Mouse (Mus musculus) layer of hippocampus, postnatal 10 days (tissue): ENCODE data around the gene Evc2. TPM values are rescaled to one million over a fixed set of nuclear protein-coding genes. Genes with fewer than 3 reads are reported as not detected.

Source experiments
- DNase-seq, 2 experiments: peaks; one replicate each; pipeline ENCODE4 v3.0.0; 2021; ENCODE audit warnings: low spot score in 2 of 2
- long read RNA-seq: library from polyadenylated mRNA; stranded (forward); transcript quantifications from one replicate; pipeline ENCODE4 v2.0.0, GENCODE M21; 2023
- total RNA-seq, 2 experiments: library from RNA; stranded (reverse); gene quantifications; 2 replicates each; pipeline ENCODE4 v1.2.3; 2021

The Evc2 gene
- 1 to 10 TPM; 7.4 to 7.8 TPM for total RNA-seq
- long read RNA-seq, full-length matches to known transcripts = 2 of 6 reads
- long read RNA-seq, partial matches to known transcripts = 1 of 6 reads
- long read RNA-seq, other reads (novel, unspliced or antisense) = 3 of 6 reads

- DNase-seq = peak; percentile 61 to 72
These were observed at the start of gene Evc2 for GRCm38 (mm10) chr5:37338288-37338687. Gene Evc2, plus strand, starts transcription at chr5:37338499.

DNA sequence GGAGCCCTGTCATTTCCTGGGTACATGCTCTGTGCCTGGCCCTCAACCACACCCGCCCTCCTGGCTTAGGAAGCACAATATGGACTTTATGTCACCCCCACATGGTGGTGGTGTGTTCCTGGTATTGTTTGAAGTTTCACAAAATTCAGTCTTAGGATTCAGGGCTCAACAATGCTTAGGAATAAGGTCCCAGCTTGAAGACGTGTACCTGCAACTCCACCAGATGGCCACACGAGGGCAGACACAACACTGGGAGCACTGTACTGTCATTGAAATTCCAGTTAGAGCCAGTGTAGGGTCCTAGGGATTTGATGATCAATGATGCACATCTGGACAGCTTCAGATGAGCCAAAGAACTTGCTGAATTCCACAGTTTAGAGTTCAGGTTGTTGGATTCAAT is 49.1 kb upstream of the Evc2 start:
- peak; percentile 67 to 70 for DNase-seq

DNA sequence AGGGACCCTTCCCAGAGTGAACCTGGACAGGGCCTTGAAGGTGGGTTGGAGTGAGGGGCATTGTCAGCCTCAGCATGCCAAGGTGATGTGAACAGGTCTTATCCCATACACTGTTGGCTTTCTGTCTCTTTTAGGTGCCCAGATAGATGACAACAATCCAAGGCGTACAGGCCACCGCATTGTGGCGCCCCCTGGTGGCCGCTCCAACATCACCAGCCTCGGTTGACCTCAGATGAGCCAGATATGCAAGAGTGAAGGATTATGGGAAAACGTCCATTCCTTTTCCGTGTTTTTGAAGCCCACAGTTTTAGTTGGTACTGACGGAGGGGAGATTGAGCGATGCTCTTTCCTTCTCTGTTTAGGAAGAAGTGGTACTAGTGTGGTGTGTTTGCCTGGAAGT is 47.3 kb upstream of the Evc2 start:
- peak; percentile 29 to 50 for DNase-seq

GRCm38 (mm10) chr5:37296717-37297116 is 41.6 kb upstream of the Evc2 start:
- peak; percentile 22 to 37 for DNase-seq

GRCm38 (mm10) chr5:37298370-37298769 is 39.9 kb upstream of the Evc2 start:
- DNase-seq = peak; percentile 41 to 58

DNA sequence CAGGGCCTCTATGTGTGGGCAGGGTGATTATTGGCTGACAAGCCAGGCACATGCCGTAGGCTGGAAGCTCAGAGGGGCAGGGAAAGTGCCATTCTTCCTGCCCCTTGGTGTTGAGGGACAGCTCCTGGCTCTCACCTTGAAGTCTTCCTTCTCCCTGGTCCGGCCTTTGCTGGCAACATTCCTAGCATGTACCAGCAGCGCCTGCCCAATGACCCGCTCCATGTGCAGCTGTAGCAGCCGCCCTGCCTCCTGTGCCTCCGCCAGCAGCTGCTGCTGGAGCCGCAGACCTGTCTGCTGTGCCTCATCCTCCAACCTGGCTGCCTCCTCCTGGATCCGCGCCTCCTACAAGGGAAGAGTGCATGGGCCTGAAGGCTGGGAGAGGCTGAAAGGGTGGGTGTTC is 28.3 kb upstream of the Evc2 start:
- DNase-seq = no peak

DNA sequence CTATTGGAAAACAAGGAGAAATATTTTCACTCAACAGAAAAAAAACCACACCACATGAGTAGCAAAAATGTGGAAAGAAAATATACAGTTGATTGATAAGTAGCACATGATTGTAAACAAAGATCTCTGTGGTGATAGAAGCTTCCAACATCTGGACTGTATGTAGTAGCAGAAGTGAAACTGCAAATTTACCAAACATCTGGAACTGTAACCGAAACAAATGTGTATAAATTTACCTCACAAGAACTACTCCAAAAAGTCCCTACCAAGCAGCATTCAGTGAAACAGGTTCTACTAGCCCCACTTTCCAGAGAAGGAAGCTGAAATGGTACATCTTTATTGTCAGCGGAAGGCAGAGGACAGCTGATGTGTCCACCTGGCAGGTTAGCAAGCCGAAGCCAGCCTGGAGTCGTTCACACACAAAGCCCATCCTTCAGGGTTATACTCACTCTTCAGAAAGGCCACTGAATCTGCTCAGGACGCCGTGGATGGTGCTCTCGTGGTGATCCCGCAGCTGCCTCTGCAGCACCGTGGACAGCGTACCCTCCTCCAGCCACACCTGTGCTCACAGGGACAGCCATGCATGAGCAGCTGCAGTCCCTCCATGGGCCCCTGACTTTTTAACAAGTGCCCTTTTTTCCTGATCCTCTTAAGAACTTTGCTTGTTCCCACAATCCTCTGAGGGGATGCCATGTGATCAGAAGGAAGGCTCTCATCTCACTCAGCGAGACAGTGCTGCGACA is 25.1 kb upstream of the Evc2 start:
- DNase-seq = no peak

GRCm38 (mm10) chr5:37318715-37319114 is 19.6 kb upstream of the Evc2 start:
- DNase-seq = no peak

DNA sequence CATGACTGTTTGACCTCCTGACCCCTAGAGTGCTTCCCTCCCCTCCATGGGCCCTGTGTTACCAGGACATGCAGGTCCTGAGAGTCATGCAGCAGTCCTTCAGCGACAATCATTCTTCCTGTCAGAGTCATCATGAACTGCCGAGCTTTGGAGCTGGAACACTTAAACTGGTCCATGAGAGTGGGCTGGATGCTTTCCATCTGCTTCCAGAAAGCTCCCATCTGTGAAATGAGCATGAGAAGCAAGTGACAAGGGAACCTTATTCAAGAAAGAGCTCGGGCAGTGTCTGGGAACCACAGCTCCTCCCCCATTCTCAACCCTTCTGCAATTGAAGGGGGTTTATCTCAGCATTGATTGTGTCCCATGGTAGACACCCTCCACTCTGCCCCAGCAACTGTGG is 18.1 kb upstream of the Evc2 start:
- no peak for DNase-seq

DNA sequence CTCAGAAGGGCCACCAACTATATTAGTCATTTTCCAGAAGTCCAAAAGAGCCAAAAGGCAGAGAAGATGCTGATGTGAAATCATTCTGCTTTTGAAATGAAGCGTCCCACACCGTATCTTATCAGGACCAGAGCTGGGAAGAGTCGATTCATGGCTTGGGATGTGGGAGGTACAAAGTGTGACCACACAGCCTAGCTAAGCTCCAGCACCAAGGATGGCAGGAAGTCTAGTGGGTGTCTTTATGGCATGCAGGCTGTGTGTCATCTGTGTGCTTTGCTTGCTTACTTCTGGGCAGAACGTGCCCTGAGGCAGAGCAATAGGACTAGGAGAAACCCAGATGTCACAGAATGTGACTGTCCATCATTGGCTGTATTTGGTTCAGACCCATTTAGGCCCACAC is 17.5 kb upstream of the Evc2 start:
- DNase-seq = no peak

DNA sequence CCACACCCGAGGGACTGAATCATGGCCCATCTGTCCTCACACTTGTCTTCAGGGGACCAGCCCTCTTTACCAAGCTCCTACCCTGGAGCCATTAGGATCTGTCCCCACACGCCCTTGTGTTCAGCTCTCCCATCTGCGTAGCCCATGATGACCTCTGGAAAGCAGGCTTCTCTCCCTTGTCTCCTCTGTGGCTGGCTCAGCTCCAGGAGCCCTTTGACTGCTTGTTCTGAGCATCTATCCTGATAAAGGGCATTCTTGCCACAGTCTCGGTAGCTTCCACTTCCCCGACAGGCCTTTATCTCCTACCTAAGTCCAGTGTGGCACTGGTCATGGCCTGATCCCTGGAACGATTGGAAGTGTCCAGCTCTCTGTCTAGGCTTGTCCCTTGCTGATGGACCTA is 11.6 kb upstream of the Evc2 start:
- no peak for DNase-seq

GRCm38 (mm10) chr5:37330449-37331132 is 7.7 kb upstream of the Evc2 start:
- no peak for DNase-seq

DNA sequence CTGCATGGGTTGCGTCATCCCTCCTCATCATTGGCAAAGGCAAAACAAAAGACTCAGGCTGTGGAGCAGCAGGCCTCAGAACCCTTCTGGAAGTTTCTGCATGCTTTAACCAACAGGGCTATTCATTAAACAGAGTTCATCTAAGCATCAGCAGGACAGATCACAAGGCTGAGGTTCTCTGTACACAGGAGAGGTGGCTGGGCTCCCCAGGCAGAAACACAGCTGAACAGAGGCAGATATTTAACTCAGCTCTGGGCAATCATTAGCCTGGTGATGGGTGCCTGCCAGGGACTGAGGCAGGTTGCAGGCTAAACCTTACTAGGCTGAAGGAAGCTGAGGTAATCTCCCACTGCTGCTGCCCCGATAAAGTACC is 7.2 kb upstream of the Evc2 start:
- DNase-seq = no peak

DNA sequence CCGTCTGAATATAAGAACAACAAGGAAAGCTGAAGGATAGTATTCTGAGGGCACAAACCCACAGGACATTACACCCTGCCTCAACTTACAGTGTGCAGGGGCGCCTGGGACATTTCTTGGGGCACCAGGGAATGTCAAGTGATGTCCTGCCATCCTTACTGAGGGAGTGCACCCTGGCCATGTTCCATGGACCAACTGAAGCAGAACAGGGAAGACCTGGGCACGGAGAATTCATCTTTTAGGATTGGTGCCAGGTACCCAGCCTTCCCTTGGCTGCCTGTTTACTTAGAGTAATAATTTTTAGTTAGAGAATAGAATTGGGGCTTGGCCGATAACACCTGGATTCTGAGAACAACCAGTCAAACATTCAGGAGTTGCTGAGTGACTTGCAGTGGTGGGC is 6.2 kb upstream of the Evc2 start:
- no peak for DNase-seq

- DNase-seq = no peak
These were observed 3.2 kb upstream of the Evc2 start for GRCm38 (mm10) chr5:37335061-37335460.

DNA sequence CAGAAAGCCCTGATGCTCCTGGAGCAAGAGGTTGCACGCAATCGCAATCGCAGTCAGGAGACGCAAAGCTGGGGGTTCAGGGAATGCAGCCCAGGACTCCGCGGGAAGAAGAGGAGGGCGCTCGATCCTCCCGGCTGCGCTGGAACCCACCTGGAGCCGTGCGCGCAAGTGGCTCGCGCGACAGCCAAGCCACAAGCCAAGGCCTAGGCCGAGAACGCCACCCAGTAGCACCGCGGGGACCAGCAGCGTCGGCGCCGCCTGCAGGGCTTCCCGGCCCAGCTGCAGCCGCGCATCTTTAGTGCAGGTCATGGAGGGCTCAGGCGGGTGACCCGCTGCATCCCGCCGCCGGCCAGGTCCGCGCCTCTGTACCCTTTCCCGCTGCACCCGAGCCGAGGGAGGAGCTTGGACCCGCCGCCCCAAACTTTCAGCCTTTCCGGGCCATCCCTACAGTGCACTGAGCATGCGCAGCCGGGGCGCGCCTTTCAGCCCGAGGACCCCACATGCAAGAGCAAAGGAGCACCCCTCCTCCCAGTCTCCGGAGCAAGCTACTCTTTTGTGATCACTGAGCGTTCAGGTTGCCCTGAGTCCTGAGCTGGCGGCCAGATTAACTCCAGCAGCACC is 1.7 kb upstream of the Evc2 start, which contains the start of gene Evc:
Gene Evc (minus strand): TSS at position 410 of the 621 bp plus-strand sequence.
- DNase-seq = peak; percentile 57 to 71

DNA sequence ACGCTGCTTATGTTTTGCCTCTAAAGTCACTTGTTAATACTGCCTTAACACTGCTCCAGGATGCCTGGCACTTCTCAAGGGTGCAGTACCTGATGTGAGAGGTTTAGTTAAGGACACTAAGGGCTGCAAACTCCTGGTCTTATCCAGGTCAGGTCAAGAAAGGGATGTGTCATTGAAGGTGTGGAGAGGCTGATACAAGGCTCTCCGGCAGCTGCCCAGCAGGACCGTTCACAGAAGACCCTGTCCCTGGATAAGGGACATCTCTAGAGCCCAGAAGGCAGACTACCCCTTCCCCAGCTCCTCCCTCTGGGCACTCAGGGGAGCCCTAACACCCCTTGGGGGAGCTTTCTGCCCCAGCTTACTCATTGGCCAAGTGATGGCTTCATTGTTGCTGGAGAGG is 603 bp upstream of the Evc2 start:
- no peak for DNase-seq

DNA sequence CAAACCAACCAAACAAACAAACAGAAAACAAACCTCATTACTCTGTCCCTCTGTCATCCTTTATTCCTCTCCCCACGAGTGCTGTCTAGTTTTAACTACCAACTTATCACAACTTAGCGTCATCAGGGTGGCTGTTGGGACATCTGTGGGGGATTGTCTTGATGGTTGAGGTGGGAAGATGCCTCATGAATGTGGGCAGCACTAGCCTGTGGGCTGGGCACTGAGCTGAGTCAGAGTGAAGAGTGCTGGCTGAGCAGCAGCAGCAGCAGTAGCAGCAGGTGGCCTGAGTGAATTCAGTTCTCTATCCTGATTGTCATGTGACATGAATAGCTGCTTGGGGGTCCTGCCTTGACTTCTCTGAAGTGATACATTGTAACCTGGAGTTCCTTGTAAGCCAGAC is 5.7 kb downstream of the Evc2 start:
- no peak for DNase-seq

DNA sequence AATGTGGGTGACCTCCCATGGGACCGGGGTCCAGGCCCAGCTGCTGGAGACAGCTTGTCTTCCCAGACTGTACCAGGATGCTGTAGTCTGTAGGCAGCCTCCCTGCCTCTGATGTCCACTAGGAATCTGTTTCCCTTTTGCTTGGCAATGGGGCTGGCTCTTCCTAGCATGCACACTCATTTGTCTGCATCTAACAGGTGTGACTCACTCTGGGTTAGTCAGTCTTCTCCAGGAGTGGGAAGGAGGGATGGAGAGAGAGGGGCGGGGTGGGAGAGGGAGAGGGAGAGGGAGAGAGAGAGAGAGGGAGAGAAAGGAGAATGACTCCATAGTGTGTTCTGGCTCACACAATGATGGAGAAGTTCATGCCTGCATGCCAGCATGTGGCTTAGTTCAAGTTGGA is 13.5 kb downstream of the Evc2 start:
- DNase-seq = no peak

DNA sequence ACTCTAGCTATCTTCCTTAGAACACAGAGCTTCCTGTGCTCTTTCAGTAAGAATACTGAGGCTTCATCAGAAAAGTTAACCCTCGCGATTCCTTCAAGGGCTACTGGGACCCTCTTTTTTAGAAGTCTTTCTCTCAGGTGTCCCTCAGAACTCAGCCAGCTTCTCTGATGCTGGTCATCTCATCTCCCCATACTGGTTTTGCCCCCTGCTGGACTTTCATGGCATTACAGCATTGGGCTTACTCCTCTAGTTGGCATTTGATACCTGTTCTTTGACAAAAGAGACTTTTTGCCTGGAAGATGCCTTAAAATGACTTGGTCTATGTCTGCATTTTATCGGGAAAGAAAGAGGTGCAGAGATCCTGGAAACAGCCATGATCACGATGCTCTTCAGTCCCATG is 16.1 kb downstream of the Evc2 start:
- DNase-seq = peak; percentile 48 to 57

GRCm38 (mm10) chr5:37356027-37356426 is 17.7 kb downstream of the Evc2 start:
- DNase-seq = no peak

GRCm38 (mm10) chr5:37362618-37363017 is 24.3 kb downstream of the Evc2 start:
- no peak for DNase-seq
